Mouse (Mus musculus) retina, postnatal 7 days (tissue): ENCODE data around the gene Syndig1l.
A peak's percentile ranks its signal among the peaks of the same experiment; 100 is the strongest.

ENCODE experiments used
- DNase-seq: peaks from one replicate; pipeline ENCODE4 v3.0.0-alpha.2; 2012; ENCODE audit warnings: low read depth, low spot score

Syndig1l gene

GRCm38 (mm10) chr12:84698319-84699081 is at the start of gene Syndig1l:
Gene Syndig1l (minus strand): TSS chr12:84698831.
- DNase-seq = peak; percentile 24

GRCm38 (mm10) chr12:84748134-84748533 is 49.5 kb upstream of the Syndig1l start:
- no peak for DNase-seq

- no peak for DNase-seq
These were observed 47.1 kb upstream of the Syndig1l start for GRCm38 (mm10) chr12:84745700-84746099.

- no peak for DNase-seq
These were observed 44.9 kb upstream of the Syndig1l start for GRCm38 (mm10) chr12:84743496-84743895.

- no peak for DNase-seq
These were observed 34.7 kb upstream of the Syndig1l start for GRCm38 (mm10) chr12:84733366-84733765.

GRCm38 (mm10) chr12:84728421-84728820 is 29.8 kb upstream of the Syndig1l start:
- DNase-seq = no peak

GRCm38 (mm10) chr12:84727434-84727833 is 28.8 kb upstream of the Syndig1l start:
- DNase-seq = no peak

GRCm38 (mm10) chr12:84726986-84727385 is 28.4 kb upstream of the Syndig1l start:
- DNase-seq = no peak

- no peak for DNase-seq
These were observed 27.8 kb upstream of the Syndig1l start for GRCm38 (mm10) chr12:84726391-84726790.

- no peak for DNase-seq
These were observed 20.0 kb upstream of the Syndig1l start for GRCm38 (mm10) chr12:84718462-84719244.

GRCm38 (mm10) chr12:84714578-84714977 is 15.9 kb upstream of the Syndig1l start:
- no peak for DNase-seq

- no peak for DNase-seq
These were observed 11.3 kb upstream of the Syndig1l start for GRCm38 (mm10) chr12:84709842-84710439.

GRCm38 (mm10) chr12:84707804-84708203 is 9.2 kb upstream of the Syndig1l start:
- no peak for DNase-seq

- no peak for DNase-seq
These were observed 8.3 kb upstream of the Syndig1l start for GRCm38 (mm10) chr12:84706886-84707285.

- no peak for DNase-seq
These were observed 4.0 kb upstream of the Syndig1l start for GRCm38 (mm10) chr12:84702586-84702985.

GRCm38 (mm10) chr12:84692141-84692540 is 6.5 kb downstream of the Syndig1l start:
- no peak for DNase-seq

GRCm38 (mm10) chr12:84691347-84691746 is 7.3 kb downstream of the Syndig1l start:
- DNase-seq = no peak

- no peak for DNase-seq
These were observed 9.6 kb downstream of the Syndig1l start for GRCm38 (mm10) chr12:84689051-84689450.

- DNase-seq = no peak
These were observed 11.1 kb downstream of the Syndig1l start for GRCm38 (mm10) chr12:84687531-84687930.

- no peak for DNase-seq
These were observed 12.5 kb downstream of the Syndig1l start for GRCm38 (mm10) chr12:84686176-84686575.

GRCm38 (mm10) chr12:84684569-84684968 is 14.1 kb downstream of the Syndig1l start:
- no peak for DNase-seq

- DNase-seq = no peak
These were observed 22.6 kb downstream of the Syndig1l start for GRCm38 (mm10) chr12:84676011-84676410.
